9 mouse cellular contexts compared by ENCODE assay signal in the genomic region with DNA sequence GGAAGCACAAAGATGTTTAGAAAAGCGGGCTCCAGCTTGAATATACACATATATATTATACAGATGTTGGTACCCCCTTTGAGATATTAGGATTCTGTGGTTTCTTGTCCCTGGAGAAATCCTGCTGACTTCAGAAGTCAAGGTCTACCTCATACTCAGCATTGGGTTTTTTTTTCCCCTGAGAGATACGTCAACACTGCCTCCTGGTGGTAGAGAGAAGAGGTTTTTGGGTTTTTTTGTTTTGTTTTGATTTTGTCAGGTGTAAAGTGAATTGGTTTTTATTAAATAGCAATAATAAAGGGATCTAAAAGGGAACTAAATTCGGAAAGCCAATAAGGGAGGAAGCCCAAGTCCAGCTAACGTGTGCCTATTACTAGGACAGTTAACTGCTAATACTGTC.
A peak's percentile ranks its signal among the peaks of the same experiment; 100 is the strongest.
DNase-seq lines count a peak whose midpoint lies in the region; ATAC-seq lines count a peak whose summit lies in the region.
"Had no signal": no experiment of that assay in that cellular context is flagged by ENCODE, and none has a peak within 500 bp of the region (broad histone marks: within the 10 kb centered on the region; RNA-seq: fewer than 3 reads in every experiment).

No protein-coding gene starts in this region.

- DNase-seq in adrenal gland, postnatal 14 days = peak; percentile 10
- DNase-seq in adrenal gland, postnatal 36 days = no peak
- DNase-seq in kidney, adult 9 months = peak; percentile 37
- no peak for DNase-seq in kidney, adult 18-20 months
- DNase-seq in 3T3-L1 (ENCODE audit: low read depth, low spot score) = peak; percentile 66
- DNase-seq in c-Kit-positive CD71-negative TER-119-negative erythroid progenitor cells, embryonic 14.5 days (ENCODE audit: low read depth) = peak; percentile 13
- no peak for DNase-seq in yolk sac, embryonic 10.5 days (ENCODE audit: low spot score)
- DNase-seq: B cell, adult 2 months had no signal

- ATAC-seq in frontal cortex, adult (ENCODE audit: low TSS enrichment) = no peak; the same call in 1 of the 2 replicates

Comparison
In these comparisons a context has a peak if more than half of its experiments do, and no peak if none do; other contexts are left out.
1. DNase-seq: peak in adrenal gland, postnatal 14 days (single experiment), kidney, adult 9 months (single experiment), 3T3-L1 (single experiment) and c-Kit-positive CD71-negative TER-119-negative erythroid progenitor cells, embryonic 14.5 days (single experiment); none in adrenal gland, postnatal 36 days (0 of 2), kidney, adult 18-20 months (single experiment) and yolk sac, embryonic 10.5 days (single experiment).